Mouse (Mus musculus): ENCODE measurements at regions not wholly inside any gene's neighbourhood (a gene's known extent, or its start where the extent isn't known, plus 50 kb on each side); places are given as distances from the start of the nearest gene placed in this dataset.

DNA sequence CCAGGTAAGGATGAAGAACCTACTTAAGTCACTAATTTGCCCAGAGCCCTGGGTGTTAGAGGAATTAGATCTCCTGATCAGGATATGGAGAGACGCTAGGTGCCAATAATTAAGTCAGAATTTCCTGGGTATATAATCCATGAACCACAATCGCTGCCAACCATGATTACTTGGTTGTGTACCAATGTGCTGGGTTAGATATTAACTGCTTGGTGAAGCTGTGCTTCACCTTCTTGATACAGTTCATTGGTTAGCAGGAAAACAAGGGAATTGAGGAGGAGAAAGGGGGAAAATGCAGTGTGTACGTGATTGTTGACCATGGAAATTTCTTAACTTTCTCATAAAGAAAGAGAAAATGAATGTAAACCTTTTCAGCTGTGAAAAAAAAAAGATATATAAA, 961.7 kb upstream of the Slc39a10 start:
- intact Hi-C loops (cut with DNase I) = no loop called here
- DNase-seq = no peak

DNA sequence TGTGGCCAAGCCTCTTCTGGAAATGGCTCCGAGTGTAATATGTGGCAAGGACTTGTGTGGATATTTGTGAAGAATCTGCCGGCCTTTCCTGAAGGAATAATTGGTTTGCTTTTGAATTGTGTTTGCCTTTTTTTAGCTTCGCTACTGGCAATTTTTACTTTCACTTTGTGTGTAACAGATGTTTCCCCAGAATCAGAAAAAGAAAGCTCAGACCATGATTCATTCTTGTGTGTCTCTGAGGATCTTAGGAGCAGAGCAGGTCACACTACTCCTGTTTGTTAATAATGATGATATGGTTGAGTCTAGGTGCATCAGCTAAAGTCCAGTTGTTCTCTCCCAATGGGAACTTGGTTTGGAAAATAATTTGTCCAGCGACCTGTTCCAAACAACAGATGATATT, 961.3 kb upstream of the Slc39a10 start:
- DNase-seq = no peak
- intact Hi-C loops (cut with DNase I) = no loop called here

GRCm38 (mm10) chr1:47840811-47841210, 948.2 kb upstream of the Slc39a10 start:
- DNase-seq = no peak

GRCm38 (mm10) chr1:47834072-47834471, 941.4 kb upstream of the Slc39a10 start:
- intact Hi-C loops (cut with DNase I) = no loop called here
- DNase-seq = no peak

More at GRCm38 (mm10) chr1:47840811-47841210, 948.2 kb upstream of the Slc39a10 start:
- intact Hi-C loops (cut with DNase I) = no loop called here

DNA sequence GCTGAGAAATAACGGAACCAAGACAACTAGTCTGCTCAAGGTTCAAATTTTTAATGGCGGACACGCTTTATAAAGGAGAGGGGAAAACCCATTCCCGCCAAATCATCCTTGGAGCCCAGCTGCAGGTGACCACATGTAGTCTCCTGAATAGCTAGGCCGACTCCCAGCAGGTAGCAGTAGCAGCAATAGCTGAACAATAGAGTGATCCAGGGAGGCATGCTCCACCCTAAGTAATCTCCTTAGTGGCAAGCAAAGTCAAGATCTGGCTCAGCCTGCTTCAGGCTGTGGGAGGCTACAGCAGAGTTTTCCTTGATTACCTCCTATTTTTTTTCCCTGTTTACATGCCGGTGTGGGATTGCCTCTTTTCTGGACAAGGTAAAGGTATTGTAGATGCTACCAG, 934.6 kb upstream of the Slc39a10 start:
- no peak for DNase-seq

GRCm38 (mm10) chr1:47809508-47809907, 916.9 kb upstream of the Slc39a10 start:
- DNase-seq = no peak
- intact Hi-C loops (cut with DNase I) = no loop called here

More for the DNA sequence above, 934.6 kb upstream of the Slc39a10 start:
- intact Hi-C loops (cut with DNase I) = no loop called here

- intact Hi-C loops (cut with DNase I) = no loop called here
- peak; percentile 15 for DNase-seq
Observed at GRCm38 (mm10) chr1:47794763-47795162, 902.1 kb upstream of the Slc39a10 start.
